Mouse (Mus musculus) midbrain, embryonic 15.5 days (tissue): ENCODE measurements around the gene Cachd1. TPM values are rescaled to one million over a fixed set of nuclear protein-coding genes. Genes with fewer than 3 reads are reported as not detected.

ENCODE experiments used
- ATAC-seq: fragments of 200-750 bp; cut with Nextera tagmentation; replicated peaks from 2 replicates; pipeline ENCODE4 v1.8.0; 2017; ENCODE audit warnings: moderate TSS enrichment
- H3K27ac ChIP-seq: fragments of 300-500 bp; sonication (generic); 2 replicates; pipeline ENCODE4 v1.5.1; 2015; ENCODE audit warnings: mild to moderate bottlenecking, inconsistent platforms
- H3K27me3 ChIP-seq: fragments of 300-500 bp; sonication (generic); replicated peaks from 2 replicates; pipeline ENCODE4 v1.6.1; 2015; ENCODE audit warnings: inconsistent platforms
- H3K36me3 ChIP-seq: fragments of 300-500 bp; sonication (generic); replicated peaks from 2 replicates; pipeline ENCODE4 v1.6.1; 2015; ENCODE audit warnings: inconsistent platforms
- H3K4me1 ChIP-seq: fragments of 300-500 bp; sonication (generic); 2 replicates; pipeline ENCODE4 v1.6.1; 2015; ENCODE audit warnings: inconsistent platforms
- H3K4me2 ChIP-seq: fragments of 300-500 bp; sonication (generic); 2 replicates; pipeline ENCODE4 v1.6.1; 2015; ENCODE audit warnings: inconsistent platforms, mild to moderate bottlenecking, moderate library complexity
- H3K4me3 ChIP-seq: fragments of 300-500 bp; sonication (generic); 2 replicates; pipeline ENCODE4 v1.5.1; 2015; ENCODE audit warnings: mild to moderate bottlenecking, inconsistent platforms
- H3K9ac ChIP-seq: fragments of 300-500 bp; sonication (generic); 2 replicates; pipeline ENCODE4 v1.6.1; 2015; ENCODE audit warnings: mild to moderate bottlenecking, inconsistent platforms
- H3K9me3 ChIP-seq: fragments of 300-500 bp; sonication (generic); 2 replicates; pipeline ENCODE4 v1.6.1; 2016; ENCODE audit warnings: inconsistent platforms
- WGBS: fragments of 180-500 bp; shearing (Covaris S2); methylation state at CpG from one replicate; pipeline ENCODE4 v1.1.7; 2015; ENCODE audit warnings: mixed read lengths; 5-methylcytosine and 5-hydroxymethylcytosine counted together
- polyA plus RNA-seq: library from polyadenylated mRNA; unstranded; fragments of >200 nt; fragmentation: Nextera tagmentation; extraction: Ambion mirVana; gene quantifications from 2 replicates; pipeline ENCODE4 v1.2.1, GENCODE M21; 2015

The Cachd1 gene
- polyA plus RNA-seq, 1 experiment from 2014 or later: 41.8 TPM

DNA sequence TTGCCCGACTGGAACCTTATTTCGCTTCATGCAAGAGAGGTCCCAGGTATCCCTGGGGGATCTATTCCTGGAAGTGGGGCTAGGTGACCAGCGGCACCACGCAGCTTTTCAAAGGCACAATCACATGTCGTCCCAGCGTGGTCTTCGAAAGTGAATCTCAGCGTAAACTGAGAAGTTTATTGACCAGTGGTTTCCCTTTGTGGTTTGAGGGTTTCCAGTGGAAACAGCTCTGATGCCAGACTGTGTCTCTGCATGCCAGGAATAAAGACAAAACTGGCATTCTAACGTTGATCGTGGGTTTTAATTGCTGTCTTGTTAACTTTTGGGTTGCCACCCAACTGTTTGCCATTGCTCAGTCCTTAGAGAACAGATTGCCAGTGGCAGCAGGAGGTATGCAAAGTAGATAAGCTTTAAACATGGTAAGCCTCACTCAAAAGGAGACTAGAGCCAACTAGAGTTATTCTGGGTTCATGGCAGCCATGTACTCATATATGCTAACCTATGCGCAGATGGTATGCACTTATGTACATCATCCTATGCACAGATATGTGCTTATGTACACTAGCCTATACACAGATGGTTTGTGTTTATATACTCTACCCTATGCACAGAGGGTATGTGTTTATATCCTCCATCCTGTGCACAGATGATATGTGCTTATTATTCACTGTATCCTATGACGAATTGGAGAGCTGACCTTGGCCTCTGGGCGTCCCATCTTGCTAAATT lies 168.9 kb downstream of the Cachd1 start:
- Histone ChIP-seq H3K4me1 (peaks cover 8% of the 10 kb centered on the region; the same call in 1 of the 2 replicates), H3K27ac (no peak overlapping the region), H3K9me3 (no peaks in the 10 kb centered on the region), H3K4me3 (no peak overlapping the region), H3K9ac (no peak overlapping the region), H3K27me3 (no peaks in the 10 kb centered on the region), H3K36me3 (no peaks in the 10 kb centered on the region), H3K4me2 (no peak overlapping the region)
- 0 out of 2 replicates have a peak, but pooled peaks have one; percentile 46 for ATAC-seq
- 86% methylated on average over 13 of the region's 13 CpGs for WGBS

- WGBS: 83% methylated on average over 17 of the region's 17 CpGs
- H3K36me3 ChIP-seq: no peaks in the 10 kb centered on the region
- no peaks in the 10 kb centered on the region for H3K27me3 ChIP-seq
- no peak for ATAC-seq
- H3K27ac ChIP-seq: no peak overlapping the region
- no peak overlapping the region for H3K4me2 ChIP-seq
- no peak overlapping the region for H3K9ac ChIP-seq
- peaks cover 10% of the 10 kb centered on the region; the same call in 1 of the 2 replicates for H3K4me1 ChIP-seq
- H3K4me3 ChIP-seq: no peak overlapping the region
- H3K9me3 ChIP-seq: no peaks in the 10 kb centered on the region
Observed at GRCm38 (mm10) chr4:100948494-100949425, 172.3 kb downstream of the Cachd1 start.

- no peak for ATAC-seq
- no peaks in the 10 kb centered on the region for H3K36me3 ChIP-seq
- no peak overlapping the region for H3K4me3 ChIP-seq
- H3K4me1 ChIP-seq: 0 out of 2 replicates have a peak, but pooled peaks cover 7% of the 10 kb centered on the region
- H3K9ac ChIP-seq: no peak overlapping the region
- H3K27me3 ChIP-seq: no peaks in the 10 kb centered on the region
- no peaks in the 10 kb centered on the region for H3K9me3 ChIP-seq
- no peak overlapping the region for H3K4me2 ChIP-seq
- no peak overlapping the region for H3K27ac ChIP-seq
- WGBS: 88% methylated on average over 5 of the region's 5 CpGs
Observed at GRCm38 (mm10) chr4:100950316-100950715, 173.8 kb downstream of the Cachd1 start.

DNA sequence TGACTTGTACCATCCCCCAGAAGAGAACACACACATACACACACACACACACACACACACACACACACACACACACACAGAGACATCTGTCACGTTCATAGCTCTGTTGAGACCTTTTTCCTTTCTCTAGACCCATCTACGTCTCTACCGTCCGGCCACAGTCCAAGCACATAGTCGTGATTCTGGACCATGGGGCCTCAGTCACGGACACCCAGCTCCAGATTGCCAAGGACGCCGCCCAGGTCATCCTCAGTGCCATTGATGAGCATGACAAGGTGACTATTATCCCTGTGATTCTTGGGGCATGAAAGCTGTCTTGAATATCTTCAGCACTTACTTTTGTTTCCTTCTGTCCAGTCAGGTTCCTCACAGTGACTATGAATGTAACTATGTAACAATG lies 175.4 kb downstream of the Cachd1 start:
- no peak for ATAC-seq
- WGBS: 81% methylated on average over 8 of the region's 8 CpGs
- Histone ChIP-seq H3K9me3 (no peaks in the 10 kb centered on the region), H3K27ac (no peak overlapping the region), H3K4me1 (0 out of 2 replicates have a peak, but pooled peaks cover 3% of the 10 kb centered on the region), H3K4me2 (no peak overlapping the region), H3K27me3 (no peaks in the 10 kb centered on the region), H3K9ac (no peak overlapping the region), H3K36me3 (no peaks in the 10 kb centered on the region), H3K4me3 (no peak overlapping the region)

DNA sequence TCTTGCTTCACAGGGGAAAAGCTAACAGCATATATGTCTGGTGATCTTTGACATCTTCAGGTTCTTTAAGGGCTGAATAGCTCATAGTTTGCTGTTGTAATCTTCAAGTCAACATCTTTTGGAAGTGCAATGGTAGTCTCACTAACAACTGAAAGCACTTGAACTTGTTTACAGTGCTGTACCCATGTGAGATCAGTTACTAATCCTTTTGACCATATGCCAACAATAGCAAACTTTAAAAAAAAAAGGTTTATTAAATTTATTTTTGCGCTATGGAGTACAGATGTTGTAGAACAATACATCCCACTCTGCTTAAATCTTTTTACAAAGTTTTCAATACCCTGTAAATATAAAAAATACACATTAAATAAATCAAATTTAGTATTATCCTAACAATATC lies 186.9 kb downstream of the Cachd1 start:
- WGBS: 99% methylated on average over 1 of the region's 1 CpGs
- ATAC-seq: no peak
- no peak overlapping the region for H3K4me2 ChIP-seq
- no peak overlapping the region for H3K4me3 ChIP-seq
- peaks cover 29% of the 10 kb centered on the region for H3K36me3 ChIP-seq
- H3K4me1 ChIP-seq: no peaks in the 10 kb centered on the region
- no peaks in the 10 kb centered on the region for H3K9me3 ChIP-seq
- H3K27ac ChIP-seq: no peak overlapping the region
- no peaks in the 10 kb centered on the region for H3K27me3 ChIP-seq
- no peak overlapping the region for H3K9ac ChIP-seq

GRCm38 (mm10) chr4:100963796-100964195 lies 187.3 kb downstream of the Cachd1 start:
- 88% methylated on average over 8 of the region's 8 CpGs for WGBS
- peaks cover 29% of the 10 kb centered on the region for H3K36me3 ChIP-seq

DNA sequence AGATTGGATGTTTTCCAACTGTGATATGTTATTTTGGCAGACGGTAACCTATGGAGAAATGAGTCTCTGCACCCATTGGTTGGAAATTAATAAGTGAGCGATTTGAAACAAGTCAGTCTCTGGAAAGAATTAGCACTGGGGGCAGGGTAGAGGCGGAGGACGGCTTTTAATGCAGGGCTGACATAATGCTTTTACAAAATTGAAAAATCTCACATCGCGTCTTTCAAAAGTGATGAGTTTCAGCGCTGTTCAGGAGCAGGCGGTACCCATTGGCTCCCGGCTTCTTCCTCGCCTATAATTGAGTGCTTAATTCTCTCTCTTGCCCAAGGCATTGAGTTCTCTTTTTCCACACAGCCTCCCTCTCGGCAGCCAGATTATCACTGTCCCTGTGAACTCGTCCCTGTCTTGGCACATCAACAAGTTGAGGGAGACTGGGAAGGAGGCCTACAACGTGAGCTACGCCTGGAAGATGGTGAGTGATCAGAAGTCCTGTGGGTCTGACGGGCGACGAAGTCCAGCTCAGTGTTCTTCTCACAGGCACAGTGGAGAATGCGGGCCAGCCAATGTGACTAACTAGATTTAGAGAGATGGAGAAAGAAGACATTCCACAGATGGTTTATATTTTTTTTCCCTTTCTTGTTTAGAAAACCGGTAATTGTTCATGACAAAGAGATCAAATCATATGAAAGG lies 191.4 kb downstream of the Cachd1 start:
- no peak overlapping the region for H3K4me3 ChIP-seq
- peaks cover 14% of the 10 kb centered on the region for H3K36me3 ChIP-seq
- H3K9ac ChIP-seq: no peak overlapping the region
- H3K27ac ChIP-seq: 0 out of 2 replicates have a peak overlapping the region, but pooled peaks have one; percentile 20
- 66% methylated on average over 19 of the region's 19 CpGs for WGBS
- no peaks in the 10 kb centered on the region for H3K4me1 ChIP-seq
- ATAC-seq: peak; percentile 42
- H3K9me3 ChIP-seq: no peaks in the 10 kb centered on the region
- H3K27me3 ChIP-seq: no peaks in the 10 kb centered on the region
- H3K4me2 ChIP-seq: no peak overlapping the region

More at GRCm38 (mm10) chr4:100963796-100964195, 187.3 kb downstream of the Cachd1 start:
- no peaks in the 10 kb centered on the region for H3K9me3 ChIP-seq
- H3K27ac ChIP-seq: no peak overlapping the region
- ATAC-seq: no peak
- H3K4me3 ChIP-seq: no peak overlapping the region
- no peak overlapping the region for H3K4me2 ChIP-seq
- H3K9ac ChIP-seq: no peak overlapping the region
- no peaks in the 10 kb centered on the region for H3K27me3 ChIP-seq
- H3K4me1 ChIP-seq: no peaks in the 10 kb centered on the region

- Histone ChIP-seq H3K9ac (no peak overlapping the region), H3K36me3 (no peaks in the 10 kb centered on the region; the same call in 1 of the 2 replicates)
Observed at GRCm38 (mm10) chr4:100973641-100974454, 197.4 kb downstream of the Cachd1 start.

GRCm38 (mm10) chr4:100974455-100975035 lies 198.1 kb downstream of the Cachd1 start:
- Histone ChIP-seq H3K36me3 (no peaks in the 10 kb centered on the region; the same call in 1 of the 2 replicates), H3K9me3 (no peaks in the 10 kb centered on the region), H3K4me3 (no peak overlapping the region), H3K4me1 (peaks cover 16% of the 10 kb centered on the region), H3K27me3 (no peaks in the 10 kb centered on the region), H3K27ac (peak overlapping the region; percentile 76), H3K9ac (no peak overlapping the region), H3K4me2 (no peak overlapping the region)
- 18% methylated on average over 14 of the region's 14 CpGs for WGBS
- ATAC-seq: peak; percentile 63

More at GRCm38 (mm10) chr4:100973641-100974454, 197.4 kb downstream of the Cachd1 start:
- Histone ChIP-seq H3K27ac (peak overlapping the region; percentile 76), H3K27me3 (no peaks in the 10 kb centered on the region), H3K4me1 (peaks cover 16% of the 10 kb centered on the region), H3K9me3 (no peaks in the 10 kb centered on the region), H3K4me2 (no peak overlapping the region), H3K4me3 (no peak overlapping the region)
- WGBS: 15% methylated on average over 16 of the region's 16 CpGs
- peak; percentile 90 for ATAC-seq

GRCm38 (mm10) chr4:100977522-100977921 lies 201.0 kb downstream of the Cachd1 start:
- Histone ChIP-seq H3K9me3 (no peaks in the 10 kb centered on the region), H3K9ac (no peak overlapping the region), H3K4me3 (no peak overlapping the region), H3K27me3 (no peaks in the 10 kb centered on the region), H3K27ac (no peak overlapping the region), H3K4me2 (no peak overlapping the region), H3K4me1 (peaks cover 22% of the 10 kb centered on the region), H3K36me3 (no peaks in the 10 kb centered on the region; the same call in 1 of the 2 replicates)
- ATAC-seq: no peak
- WGBS: 90% methylated on average over 7 of the region's 7 CpGs

GRCm38 (mm10) chr4:100987187-100987586 lies 210.7 kb downstream of the Cachd1 start:
- Histone ChIP-seq H3K27me3 (no peaks in the 10 kb centered on the region), H3K36me3 (peaks cover 23% of the 10 kb centered on the region), H3K9ac (no peak overlapping the region), H3K4me1 (peaks cover 16% of the 10 kb centered on the region), H3K9me3 (no peaks in the 10 kb centered on the region), H3K4me2 (no peak overlapping the region), H3K27ac (no peak overlapping the region), H3K4me3 (no peak overlapping the region)
- WGBS: 95% methylated on average over 1 of the region's 1 CpGs
- no peak for ATAC-seq
